Mouse (Mus musculus): ENCODE measurements around the gene Clic3.

Clic3 gene

DNA sequence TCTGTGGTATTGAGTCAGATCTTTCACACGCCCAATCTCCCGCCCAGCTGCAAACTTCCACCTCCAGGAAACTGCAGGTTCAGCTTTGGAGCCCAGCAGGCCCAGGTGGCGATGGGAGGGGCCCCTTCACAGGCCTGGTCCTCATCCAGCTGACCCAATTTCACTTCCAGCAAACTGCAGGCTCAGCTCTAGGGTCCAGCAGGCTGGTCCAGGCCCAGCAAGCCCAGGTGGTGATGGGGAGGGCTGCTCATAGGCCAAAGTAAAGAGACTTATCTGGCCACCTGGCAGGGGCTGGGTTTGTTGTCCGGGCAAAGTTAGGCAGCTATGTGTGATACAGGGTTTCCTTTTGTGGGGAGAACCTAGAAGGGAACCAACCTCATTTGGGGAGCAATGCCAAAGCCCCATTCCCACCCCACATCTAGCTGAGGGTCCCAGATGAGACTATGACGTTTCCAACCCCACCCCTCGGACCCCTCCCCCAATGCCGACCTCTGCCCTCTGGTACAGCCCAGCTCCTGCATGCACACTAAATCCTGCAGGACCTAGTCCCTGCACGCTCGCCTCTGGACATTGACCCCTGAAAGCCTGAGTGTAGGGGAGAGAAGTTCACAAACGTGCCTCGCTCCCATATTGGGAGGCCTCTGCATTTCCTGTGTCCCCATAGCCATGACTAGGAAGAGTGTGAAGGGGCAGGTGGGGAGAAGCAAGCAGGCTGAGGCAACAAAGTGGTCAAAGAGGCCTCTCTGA is 28.4 kb downstream of the Clic3 start:
- DNase-seq: peak; percentile 74 to 76

DNA sequence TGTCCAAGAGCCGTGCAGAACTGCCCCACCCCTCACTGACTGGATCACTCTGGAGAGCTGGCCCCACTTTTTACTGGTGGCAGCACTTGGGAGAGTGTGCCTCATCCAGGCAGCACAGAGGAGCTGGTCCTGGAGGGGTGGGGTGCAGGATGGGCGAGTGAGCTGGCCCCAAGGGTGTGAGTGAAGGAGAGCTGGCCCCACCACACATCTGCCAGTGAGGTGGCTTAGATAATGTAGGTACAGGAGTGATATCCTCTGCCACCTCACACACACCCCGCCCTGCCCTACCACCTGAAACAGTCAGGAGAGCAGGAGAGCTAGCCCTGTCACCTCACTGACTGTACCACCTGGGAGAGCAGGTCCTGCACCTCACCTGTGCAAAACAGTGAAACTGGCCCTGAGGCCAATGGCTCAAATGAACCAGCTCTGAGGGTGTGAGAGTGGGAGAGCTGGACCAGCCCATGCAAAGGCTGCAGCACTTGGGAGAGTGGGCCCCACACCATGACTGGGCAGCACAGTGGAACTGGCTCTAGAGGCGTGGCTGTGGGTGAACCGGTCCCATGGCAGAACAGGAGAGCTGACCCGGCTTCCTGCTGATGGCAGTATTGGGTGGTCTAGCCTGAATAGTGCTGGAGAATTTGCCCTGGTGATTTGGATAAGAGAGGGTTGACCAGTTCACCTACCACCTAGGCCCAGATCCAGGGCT is 31.5 kb downstream of the Clic3 start:
- DNase-seq: no peak

DNA sequence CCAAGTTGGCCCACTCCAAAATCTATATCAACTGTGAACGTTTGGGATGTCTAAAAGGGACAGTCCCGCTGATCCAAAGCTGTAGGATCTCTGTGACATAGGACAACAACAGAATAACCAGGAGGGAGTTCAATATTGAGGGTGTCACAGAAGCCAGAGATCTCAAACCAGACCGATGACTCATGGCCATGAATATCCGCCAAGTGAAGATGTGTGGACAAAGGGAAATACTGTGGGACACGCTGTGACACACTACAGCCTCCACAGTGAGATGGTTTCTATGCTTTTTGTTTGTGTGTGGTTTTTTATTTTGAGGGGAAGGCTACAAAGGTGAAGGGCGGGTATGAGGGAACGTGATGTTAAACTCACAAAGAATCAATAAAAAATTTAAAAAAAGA is 32.0 kb downstream of the Clic3 start:
- no peak for DNase-seq

DNA sequence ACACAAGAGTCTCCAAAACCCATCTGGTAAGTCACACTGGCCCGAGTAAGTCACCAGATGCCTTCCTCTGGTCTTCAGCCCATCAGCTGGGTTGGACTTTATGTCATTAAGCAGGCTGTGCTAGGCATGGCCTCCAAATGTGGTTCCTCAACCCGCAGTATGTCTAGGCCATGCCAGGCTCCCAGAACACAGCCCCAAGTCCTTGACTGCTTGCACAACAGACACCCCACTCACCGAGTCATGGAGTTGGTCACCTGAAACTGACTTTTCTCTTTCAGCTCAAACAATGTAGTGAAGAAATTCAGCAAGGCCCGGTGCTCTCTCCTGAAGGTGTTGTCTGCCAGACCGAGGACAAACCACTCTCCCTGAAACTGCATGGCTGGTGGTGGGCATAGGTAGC is 36.4 kb downstream of the Clic3 start:
- DNase-seq: no peak

DNA sequence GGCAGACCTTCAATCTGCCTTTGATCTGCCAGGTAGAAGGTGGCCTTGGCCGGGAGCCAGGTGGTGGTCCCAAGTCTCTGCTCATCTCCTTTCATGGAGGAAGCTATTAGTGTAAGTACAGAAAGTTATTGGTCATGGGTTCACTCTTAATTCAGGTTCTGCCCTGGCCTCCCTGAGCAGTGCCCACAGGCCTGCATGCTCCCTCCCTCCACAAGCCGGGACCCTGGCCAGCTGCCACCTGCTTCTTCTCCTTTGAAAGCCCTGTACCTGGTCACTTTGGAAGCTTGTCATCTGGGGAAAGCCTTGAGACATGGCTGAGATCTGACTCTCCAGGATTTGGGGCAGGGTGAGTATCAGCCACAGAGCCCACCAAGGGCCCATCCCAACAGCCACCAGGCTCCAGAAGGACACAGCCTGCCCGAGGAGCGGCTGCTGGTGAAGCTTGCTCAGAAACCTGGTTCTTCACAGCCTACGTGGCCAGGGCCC is 36.9 kb downstream of the Clic3 start, which contains the start of gene Lcn12:
Gene Lcn12, minus strand, starts transcription at position 436 of the 486 bp plus-strand sequence.
- DNase-seq: peak; percentile 23 to 62

DNA sequence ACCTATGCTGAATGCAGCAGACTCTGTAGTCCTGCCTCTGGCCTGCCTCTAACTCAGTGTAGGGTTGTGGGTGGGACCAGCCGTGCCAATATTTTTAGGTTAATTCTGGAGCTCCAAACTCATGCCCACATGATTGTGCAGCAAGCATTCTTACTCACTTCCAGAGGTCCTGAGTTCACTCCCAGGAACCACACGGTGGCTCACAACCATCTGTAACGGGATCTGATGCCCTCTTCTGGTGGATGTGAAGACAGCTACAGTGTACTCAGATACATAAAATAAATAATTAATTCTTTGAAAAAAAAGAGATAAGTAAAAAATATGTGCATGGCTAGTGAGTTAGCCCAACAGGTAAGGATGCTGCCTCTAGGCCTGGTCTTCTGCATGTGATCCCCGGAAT is 39.8 kb downstream of the Clic3 start:
- DNase-seq: peak; percentile 47 to 49

DNA sequence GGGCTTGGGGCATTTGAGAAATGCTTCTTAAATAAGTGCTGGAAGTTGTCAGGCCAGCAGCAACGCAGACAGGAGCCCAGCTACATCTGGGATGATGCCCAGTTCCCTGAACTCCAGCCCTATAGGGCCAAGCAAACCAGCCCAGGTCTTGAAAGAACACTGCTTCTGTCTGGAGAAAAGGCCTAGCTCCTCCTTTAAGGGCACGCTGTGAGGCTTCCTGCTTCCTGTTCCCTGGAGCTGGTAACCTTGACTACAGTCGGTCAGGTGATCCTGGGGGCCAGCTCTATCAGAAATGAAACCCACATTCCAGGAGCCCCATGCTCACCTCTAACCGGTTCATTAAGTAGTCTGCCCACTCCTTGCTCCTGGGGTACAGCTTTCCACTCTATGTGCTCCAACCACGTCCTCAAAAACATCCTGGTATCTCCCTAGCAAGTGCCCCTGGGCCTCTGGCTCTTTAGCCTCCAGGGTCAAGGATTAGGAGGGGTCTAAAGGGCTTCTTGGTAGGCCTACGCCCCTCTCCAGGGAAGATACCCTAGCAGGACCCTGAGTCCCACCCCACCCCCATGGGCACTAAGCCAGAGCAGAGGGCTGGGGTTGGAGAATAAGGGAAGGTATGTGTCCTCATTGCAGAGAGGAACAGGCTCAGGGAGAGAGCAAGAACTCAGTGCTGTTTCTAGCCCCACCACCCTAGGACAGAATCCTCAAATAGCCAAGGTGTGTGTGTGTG is 41.4 kb downstream of the Clic3 start:
- peak in 1 of 2 experiments; percentile 25 for DNase-seq

DNA sequence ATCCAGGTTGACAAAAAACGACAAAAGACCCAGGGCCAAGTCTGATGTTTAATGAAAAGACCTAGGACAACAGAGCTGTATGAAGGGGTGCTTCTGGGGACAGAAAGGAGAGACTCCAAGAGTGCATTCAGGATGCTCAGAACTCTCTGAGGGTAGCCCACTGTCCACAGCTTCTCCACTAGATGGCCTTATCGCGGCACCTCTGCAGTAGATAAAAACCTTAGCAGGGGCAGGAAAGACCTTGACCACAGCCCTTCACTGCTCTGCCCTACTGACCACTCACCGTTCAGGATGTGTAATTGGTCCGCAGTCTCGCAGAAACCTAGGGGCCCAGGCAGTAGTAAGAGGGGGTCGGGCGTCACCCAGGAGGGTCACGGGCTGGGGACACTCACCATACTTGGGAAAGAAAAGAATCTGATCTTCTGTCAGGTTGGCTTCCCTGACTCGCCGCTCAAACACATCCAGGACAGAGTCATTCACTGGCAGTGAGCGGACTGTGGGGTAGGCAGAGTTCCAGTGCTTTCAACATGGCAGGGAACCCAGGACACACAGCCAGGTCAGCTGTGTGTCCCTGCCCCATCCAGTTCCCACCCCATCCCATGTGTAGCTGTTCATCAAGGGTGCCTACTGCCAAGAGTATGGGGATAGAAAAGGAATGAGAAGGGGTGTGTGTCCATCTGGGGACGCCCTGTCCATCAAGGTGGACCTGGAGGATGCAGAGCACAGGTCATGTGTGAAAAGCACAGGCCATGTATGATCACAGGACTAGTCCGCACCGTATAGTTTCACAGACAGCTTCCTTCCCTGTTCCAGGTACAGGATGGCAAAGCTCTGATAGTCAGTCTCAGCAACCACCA is 42.2 kb downstream of the Clic3 start:
- no peak for DNase-seq

DNA sequence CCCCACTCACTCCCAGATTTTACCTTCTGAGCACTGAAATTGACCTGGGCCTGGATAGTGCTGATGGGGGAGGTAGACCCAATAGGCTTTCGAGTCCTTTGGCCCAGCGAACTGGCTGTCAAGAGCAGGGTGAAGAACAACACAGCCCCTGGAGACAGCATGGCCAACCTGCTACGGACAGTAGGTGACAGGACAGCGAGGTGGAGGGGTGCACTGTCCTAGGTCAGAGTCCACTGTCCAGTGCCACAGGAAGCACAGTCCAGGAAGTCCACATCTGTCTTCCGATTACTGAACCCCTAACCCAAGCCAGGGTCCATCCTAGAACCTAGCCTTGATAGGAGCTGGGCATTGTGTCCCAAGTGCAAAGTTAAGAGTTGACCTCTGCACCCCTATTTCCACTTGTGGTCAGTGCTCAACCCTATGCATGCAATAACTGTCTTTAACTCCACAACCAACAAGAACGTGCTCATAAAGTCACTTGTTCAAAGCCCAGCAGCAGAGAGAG is 43.5 kb downstream of the Clic3 start:
- DNase-seq: peak in 1 of 2 experiments; percentile 46

DNA sequence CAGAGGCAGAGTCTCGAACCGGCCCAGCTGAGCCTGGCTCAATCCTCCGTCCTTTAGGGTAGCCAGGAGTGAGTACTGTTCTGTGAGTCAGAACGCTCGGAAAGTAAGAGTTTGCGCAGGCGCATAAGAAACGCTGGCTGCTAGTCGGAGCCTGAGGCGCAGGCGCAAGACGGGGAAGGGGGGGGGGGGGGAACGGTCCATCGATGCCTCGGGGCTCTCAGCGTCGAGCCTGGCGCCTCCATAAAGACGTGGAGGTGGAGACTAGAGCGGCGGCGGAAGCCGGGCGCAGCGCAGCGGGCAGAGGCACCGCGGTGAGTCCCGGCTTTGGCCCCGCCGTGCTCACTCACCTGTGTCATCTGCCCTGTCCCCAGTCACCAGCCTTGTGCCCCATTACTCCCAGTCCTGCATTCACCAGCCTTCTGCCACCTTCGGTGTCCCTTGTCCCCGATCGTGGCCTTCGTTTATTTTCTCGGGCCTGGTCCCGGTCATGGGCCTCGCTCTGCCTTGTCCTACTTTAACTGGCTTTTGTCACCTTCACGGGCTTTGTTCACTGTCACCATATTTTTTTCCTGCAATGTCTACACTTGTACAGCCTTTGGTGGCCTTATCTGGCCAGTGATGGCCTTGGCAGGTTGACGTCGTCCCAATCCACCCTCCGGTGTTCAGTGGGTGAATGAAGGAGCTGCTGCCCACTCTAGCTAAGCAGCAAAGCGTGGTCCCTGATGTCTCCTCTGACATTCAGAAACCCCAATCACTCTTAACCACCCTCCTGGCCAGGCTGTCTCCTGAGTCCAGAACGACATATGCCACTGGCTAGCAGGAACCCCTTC is 44.2 kb downstream of the Clic3 start, which contains the start of gene Fbxw5:
Gene Fbxw5, plus strand, starts transcription at position 175 of the 830 bp plus-strand sequence.
- DNase-seq: peak; percentile 90 to 93

DNA sequence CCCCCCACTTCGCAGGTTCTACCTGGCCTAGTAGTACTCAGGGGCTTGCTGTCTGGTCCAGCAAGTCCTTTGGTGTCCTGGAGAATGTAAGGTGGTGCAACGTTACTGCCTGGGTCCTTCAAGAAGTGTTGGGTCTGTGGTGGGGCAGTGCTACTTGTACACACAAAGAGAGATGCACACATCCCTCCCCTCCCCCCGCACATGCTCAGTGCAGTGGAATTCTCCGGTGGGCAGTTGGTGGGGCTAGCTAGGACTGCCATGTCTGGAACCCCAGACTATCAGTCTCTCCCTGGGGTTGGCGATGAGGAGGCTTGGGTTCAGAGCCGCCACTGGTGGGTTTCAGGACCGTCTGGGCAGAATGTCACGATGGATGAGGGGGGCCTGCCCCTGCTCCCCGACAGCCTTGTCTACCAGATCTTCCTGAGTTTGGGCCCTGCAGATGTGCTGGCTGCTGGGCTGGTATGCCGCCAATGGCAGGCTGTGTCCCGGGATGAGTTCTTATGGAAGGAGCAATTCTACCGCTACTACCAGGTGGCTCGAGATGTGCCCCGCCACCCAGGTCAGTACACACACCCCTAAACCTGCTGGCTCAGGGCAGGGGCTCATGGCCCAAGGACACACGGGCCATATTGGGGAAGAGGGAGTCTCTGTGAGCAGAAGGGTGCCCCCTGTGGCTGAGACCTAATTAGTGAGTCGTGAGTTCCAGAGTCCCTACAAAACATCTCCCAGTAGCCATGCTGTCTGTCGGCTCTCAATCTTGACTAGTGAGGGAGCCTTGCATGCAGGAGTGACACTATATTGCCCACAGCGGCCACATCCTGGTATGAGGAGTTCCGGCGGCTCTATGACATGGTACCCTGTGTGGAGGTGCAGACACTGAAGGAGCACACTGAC is 45.2 kb downstream of the Clic3 start, which contains the start of gene C8g:
Gene C8g, minus strand, starts transcription at position 127 of the 894 bp plus-strand sequence.
- DNase-seq: peak in 1 of 2 experiments; percentile 19

DNA sequence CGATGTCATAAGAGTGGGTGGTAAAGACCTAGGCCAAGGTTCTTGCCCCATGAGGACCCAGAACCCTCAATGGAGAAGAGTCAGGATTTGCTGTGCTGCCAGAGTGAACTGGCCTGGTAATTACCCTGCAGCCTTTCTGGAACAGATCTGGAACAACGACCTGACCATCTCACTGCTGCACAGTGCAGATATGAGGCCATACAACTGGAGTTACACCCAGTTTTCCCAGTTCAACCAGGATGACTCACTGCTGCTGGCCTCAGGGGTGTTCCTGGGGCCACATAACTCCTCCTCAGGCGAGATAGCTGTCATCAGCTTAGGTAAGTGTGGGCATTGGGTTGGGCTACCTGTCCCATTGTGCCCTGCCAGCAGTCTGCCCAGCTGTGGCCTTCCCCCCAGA is 46.1 kb downstream of the Clic3 start:
- no peak for DNase-seq

DNA sequence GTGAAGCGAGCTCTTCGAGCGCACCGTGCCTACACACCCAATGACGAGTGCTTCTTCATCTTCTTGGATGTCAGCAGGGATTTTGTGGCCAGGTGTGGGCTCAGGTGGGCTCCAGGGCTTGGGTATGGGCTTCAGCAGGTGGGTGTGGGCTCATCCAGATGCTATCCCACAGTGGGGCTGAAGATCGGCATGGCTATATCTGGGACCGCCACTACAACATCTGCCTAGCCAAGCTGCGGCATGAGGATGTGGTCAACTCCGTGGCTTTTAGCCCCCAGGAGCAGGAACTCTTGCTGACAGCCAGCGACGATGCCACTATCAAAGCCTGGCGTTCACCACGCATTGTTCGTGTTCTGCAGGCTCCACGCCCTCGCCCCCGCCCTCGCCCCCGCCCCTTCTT is 47.9 kb downstream of the Clic3 start:
- no peak for DNase-seq

DNA sequence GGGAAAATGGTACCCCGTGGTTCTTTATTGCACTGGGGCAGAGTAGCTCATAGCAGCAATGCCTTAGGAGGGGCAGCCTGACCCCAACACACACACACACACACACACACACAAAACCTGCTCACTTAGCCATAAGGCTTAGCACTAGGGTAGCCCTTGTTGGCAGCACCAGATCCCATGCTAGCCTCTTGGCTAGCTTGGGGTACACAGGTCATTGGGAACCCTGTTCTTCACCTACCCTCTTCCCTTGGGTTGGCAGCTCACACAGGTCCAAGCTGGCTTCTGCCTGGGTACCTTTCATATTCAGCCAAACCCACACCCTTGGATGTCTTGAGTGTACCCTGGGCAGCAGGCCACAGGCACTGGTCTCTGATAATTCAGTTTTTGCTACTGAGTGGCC is 48.4 kb downstream of the Clic3 start:
- DNase-seq: no peak

DNA sequence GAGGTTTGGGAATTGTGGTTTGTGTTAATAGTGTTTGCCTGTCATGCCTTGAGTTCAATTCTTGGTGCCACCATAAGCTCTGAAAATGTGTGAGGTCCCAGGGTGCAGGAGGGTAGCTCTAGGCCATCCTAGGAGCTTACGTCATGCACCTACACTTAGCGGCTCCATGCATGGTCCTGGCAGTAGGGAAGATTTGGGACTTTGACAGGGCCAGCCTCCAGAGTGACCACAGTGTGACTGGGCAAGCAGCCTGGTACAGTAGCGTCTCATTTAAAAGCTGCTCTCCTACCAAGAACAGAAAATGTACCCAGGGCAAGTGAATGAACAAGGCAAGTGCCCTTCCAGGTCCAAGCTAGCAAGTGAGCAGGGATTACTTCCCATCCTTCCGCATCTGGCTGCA is 49.2 kb downstream of the Clic3 start:
- no peak for DNase-seq

DNA sequence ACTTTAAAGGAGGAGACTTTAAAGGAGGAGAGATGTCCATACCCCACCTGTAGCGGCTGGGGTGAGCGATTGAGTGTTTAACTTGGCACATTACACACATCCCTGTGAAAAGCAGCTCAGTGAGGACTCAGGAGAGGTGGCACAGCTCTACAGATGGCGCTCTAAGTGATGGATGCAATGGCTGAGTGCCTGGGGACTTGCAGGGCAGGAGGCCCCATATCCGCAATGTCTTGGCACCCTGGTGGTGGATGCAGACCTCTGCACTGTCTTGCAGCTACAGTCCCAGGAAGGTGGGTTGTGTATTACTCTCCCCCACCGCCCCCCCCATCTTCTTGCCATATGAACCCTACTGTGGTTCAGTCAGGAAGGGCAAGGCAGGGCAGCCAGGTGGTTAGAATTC is 50.3 kb downstream of the Clic3 start:
- peak; percentile 35 to 58 for DNase-seq
